Mouse (Mus musculus): Measurements from ENCODE around the gene Amotl2.

DNA sequence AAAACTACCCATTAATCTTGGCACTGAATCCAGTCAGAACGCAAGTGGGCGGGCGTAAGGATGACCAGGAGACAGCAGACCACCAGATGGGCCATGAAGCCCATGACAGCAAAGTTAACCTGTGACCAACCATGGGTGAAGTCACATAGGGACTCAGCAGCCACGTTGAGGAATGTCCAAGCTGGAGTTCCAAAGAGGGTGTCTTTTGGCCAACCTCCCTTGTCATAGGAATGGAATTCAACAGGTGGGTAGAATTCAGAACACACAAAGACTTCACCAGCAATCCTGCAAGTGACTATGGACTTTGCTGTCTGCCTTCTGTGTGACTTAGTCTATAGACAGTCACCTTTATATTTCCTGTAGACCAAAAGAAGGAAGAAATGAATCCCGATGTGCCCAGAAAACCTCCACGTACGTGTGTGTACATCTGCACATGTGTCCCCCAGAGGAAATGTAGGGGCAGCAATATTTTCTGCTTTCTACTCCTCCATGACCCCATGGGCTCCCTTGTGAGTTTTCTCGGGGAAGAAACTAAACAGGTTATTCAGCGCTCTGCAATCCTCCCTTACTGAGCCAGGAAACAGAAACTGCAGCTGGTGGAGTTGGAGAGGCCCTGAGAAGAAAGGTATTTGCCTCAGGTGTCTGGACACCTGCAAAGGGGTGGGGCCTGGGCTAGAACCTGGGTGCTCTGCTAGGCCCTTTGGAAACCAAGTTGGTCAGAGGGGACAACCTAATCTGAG is 17.7 kb downstream of the Amotl2 start:
- TF ChIP-seq CTCF (IDR thresholded peaks at IDR 0.05; ENCODE audit: control insufficient read depth, insufficient read depth, low read length), result no peak
- no peak for TF ChIP-seq POLR2A (IDR thresholded peaks at IDR 0.05; ENCODE audit: borderline replicate concordance, control insufficient read depth, low read depth, low read length)

Measured in bone marrow, adult 2 months (tissue).